In the genomic region with DNA sequence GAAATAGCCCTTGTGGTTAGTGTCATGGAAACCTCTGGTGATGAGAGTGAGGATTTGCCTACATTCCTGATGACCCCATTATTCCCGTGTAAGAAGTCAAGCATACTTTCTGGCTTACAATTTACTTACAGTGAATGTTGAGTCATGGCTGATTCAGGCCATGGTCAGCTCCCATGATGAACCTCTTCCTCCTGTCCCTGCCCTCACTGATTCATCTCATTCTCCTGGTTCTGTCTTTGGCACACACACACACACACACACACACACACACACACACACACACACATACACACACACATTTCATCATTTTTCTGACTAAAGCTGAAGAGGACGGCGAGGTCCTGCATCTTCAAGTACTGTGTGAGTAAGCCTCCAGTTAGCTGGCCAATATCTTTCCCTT, we compare ENCODE assay signal across 27 mouse cellular contexts. TPM values are rescaled to one million over a fixed set of nuclear protein-coding genes. Genes with fewer than 3 reads are reported as not detected.
DNase-seq lines count a peak whose midpoint lies in the region; TF ChIP-seq lines count a peak whose summit lies in the region.
"Had no signal": no experiment of that assay in that cellular context is flagged by ENCODE, and none has a peak within 500 bp of the region (broad histone marks: within the 10 kb centered on the region; RNA-seq: fewer than 3 reads in every experiment).

No protein-coding gene starts in this region.

- H3K27ac ChIP-seq in embryonic fibroblast, embryonic 13.5 days (ENCODE audit: insufficient read depth, low read length) = peak overlapping the region; percentile 90
- H3K27ac ChIP-seq: forebrain, embryonic 10.5 days; forebrain, embryonic 15.5 days; heart, adult 2 months; heart, embryonic 13.5 days; hindbrain, embryonic 14.5 days; limb, embryonic 13.5 days; lung, embryonic 15.5 days; midbrain, embryonic 10.5 days; midbrain, embryonic 15.5 days; neural tube, embryonic 12.5 days had no signal

- peak; percentile 90 for DNase-seq in 3134 (ENCODE audit: extremely low read depth, insufficient read length, low spot score)
- DNase-seq in Muller cell, postnatal 12 days (ENCODE audit: inconsistent ontology term) = peak; percentile 94
- peak; percentile 70 for DNase-seq in adrenal gland, adult 8-10 months
- DNase-seq in left cerebral cortex, postnatal 4 days = no peak
- no peak for DNase-seq in retina, postnatal 1 day
- no peak for DNase-seq in c-Kit-positive CD71-positive TER-119-positive erythroid progenitor cells, embryonic 14.5 days (ENCODE audit: low spot score)
- DNase-seq: B cell, adult 2 months; cerebellum, adult 11 months; cerebellum, adult 9-10 months; gastrocnemius, postnatal 25 days; heart, adult 2 months; heart, postnatal 10 days; kidney, adult 11 months; kidney, postnatal 14 days; layer of hippocampus, adult 9-11 months; thymus, postnatal 4 days had no signal

- H3K4me1 ChIP-seq in embryonic fibroblast, embryonic 13.5 days (ENCODE audit: control insufficient read depth, insufficient read depth, low read length) = peaks cover 13% of the 10 kb centered on the region
- H3K4me1 ChIP-seq: limb, embryonic 13.5 days; neural tube, embryonic 12.5 days had no signal

- no peak overlapping the region for H3K4me3 ChIP-seq in embryonic fibroblast, embryonic 13.5 days (ENCODE audit: insufficient read depth, low read length)
- H3K4me3 ChIP-seq: forebrain, embryonic 10.5 days; forebrain, embryonic 15.5 days; heart, adult 2 months; heart, embryonic 13.5 days; limb, embryonic 13.5 days; lung, embryonic 15.5 days; midbrain, embryonic 10.5 days; midbrain, embryonic 15.5 days; neural tube, embryonic 12.5 days had no signal

- no peak for TF ChIP-seq CTCF in embryonic fibroblast, embryonic 13.5 days (IDR thresholded peaks at IDR 0.05; ENCODE audit: borderline replicate concordance, insufficient read depth, low read length)

- no peak; the same call in 1 of the 2 replicates for TF ChIP-seq POLR2A in embryonic fibroblast, embryonic 13.5 days (IDR thresholded peaks at IDR 0.05; ENCODE audit: low read depth, low read length)

- intact Hi-C loops in left cerebral cortex, postnatal 4 days (cut with DNase I) = no loop called here

RNA-seq across cellular contexts. Expression of gene Cdk17, which starts 21.9 kb away (rescaled TPM):
- total RNA-seq in adrenal gland, adult 8-10 months (2022) = 10 to 100 TPM; 24.6 to 30.2 (median 28.1) TPM
- polyA plus RNA-seq in embryonic fibroblast, embryonic 13.5 days (2011; ENCODE audit: insufficient read length, low read depth, missing spikeins) = 35.1 and 42.2 TPM in 2 replicates
- 100 to 1,000 TPM; 102 to 106 TPM for total RNA-seq in left cerebral cortex, postnatal 4 days (2021)

RNA-seq across cellular contexts. Expression of gene Cfap54, which starts 57.3 kb away (rescaled TPM):
- total RNA-seq in adrenal gland, adult 8-10 months (2022) = 1 to 10 TPM; 4.0 to 6.1 (median 5.1) TPM
- 0.20 and 0.23 TPM in 2 replicates for polyA plus RNA-seq in embryonic fibroblast, embryonic 13.5 days (2011; ENCODE audit: insufficient read length, low read depth, missing spikeins)
- 10 to 100 TPM in 1 of 2 experiments, 1 to 10 TPM in 1; 9.8 to 12.1 TPM for total RNA-seq in left cerebral cortex, postnatal 4 days (2021)
- polyA plus RNA-seq: liver, embryonic 16.5 days had no signal

Comparison
In these comparisons a context has a peak if more than half of its experiments do, and no peak if none do; other contexts are left out.
1. DNase-seq: peak in 3134 (single experiment), Muller cell, postnatal 12 days (single experiment) and adrenal gland, adult 8-10 months (single experiment); none in left cerebral cortex, postnatal 4 days (single experiment), retina, postnatal 1 day (single experiment) and c-Kit-positive CD71-positive TER-119-positive erythroid progenitor cells, embryonic 14.5 days (single experiment).